Mouse (Mus musculus) lung, postnatal 0 days (tissue): ENCODE data around the gene Abhd6. TPM values are rescaled to one million over a fixed set of nuclear protein-coding genes. Genes with fewer than 3 reads are reported as not detected.

ENCODE experiments used
- ATAC-seq: fragments of 200-750 bp; cut with Nextera tagmentation; 2 replicates; pipeline ENCODE4 v1.8.0; 2017; ENCODE audit warnings: moderate library complexity
- DNase-seq: peaks from one replicate; pipeline ENCODE4 v3.0.0-alpha.2; 2016; ENCODE audit warnings: low spot score
- H3K27ac ChIP-seq: fragments of 300-500 bp; sonication (generic); 2 replicates; pipeline ENCODE4 v1.5.1; 2014; ENCODE audit warnings: antibody characterized with exemption, mild to moderate bottlenecking, low read length, mixed read lengths
- H3K27me3 ChIP-seq: fragments of 300-500 bp; sonication (generic); replicated peaks from 2 replicates; pipeline ENCODE4 v1.6.1; 2014; ENCODE audit warnings: low read length, mixed read lengths; ENCODE audit not compliant: insufficient read depth
- H3K36me3 ChIP-seq: fragments of 300-500 bp; sonication (generic); 2 replicates; pipeline ENCODE4 v1.6.1; 2014; ENCODE audit warnings: low read length, mixed read lengths; ENCODE audit not compliant: insufficient read depth
- H3K4me1 ChIP-seq: fragments of 300-500 bp; sonication (generic); 2 replicates; pipeline ENCODE4 v1.6.1; 2014; ENCODE audit warnings: antibody characterized with exemption, low read depth, low read length, mixed read lengths; ENCODE audit not compliant: insufficient read depth
- H3K4me2 ChIP-seq: fragments of 300-500 bp; sonication (generic); replicated peaks from 2 replicates; pipeline ENCODE4 v1.6.1; 2014; ENCODE audit warnings: low read depth, mild to moderate bottlenecking, low read length, moderate library complexity, mixed read lengths
- H3K4me3 ChIP-seq: fragments of 300-500 bp; sonication (generic); 2 replicates; pipeline ENCODE4 v1.5.1; 2014; ENCODE audit warnings: low read depth, low read length
- H3K9ac ChIP-seq: fragments of 300-500 bp; sonication (generic); replicated peaks from 2 replicates; pipeline ENCODE4 v1.6.1; 2014; ENCODE audit warnings: low read depth, mild to moderate bottlenecking
- H3K9me3 ChIP-seq: fragments of 300-500 bp; sonication (generic); 2 replicates; pipeline ENCODE4 v1.6.1; 2016; ENCODE audit warnings: low read length, mixed read lengths
- CTCF ChIP-seq: IDR thresholded peaks from 2 replicates; pipeline ENCODE4 v1.5.1; 2016; ENCODE audit warnings: antibody characterized with exemption, mild to moderate bottlenecking
- EP300 ChIP-seq: IDR thresholded peaks from 2 replicates; pipeline ENCODE4 v1.6.1; 2016; ENCODE audit warnings: antibody characterized with exemption, mild to moderate bottlenecking, control low read depth
- WGBS: fragments of 180-500 bp; shearing (Covaris S2); extraction: QIAGEN DNeasy Blood & Tissue Kit; methylation state at CpG from one replicate; pipeline ENCODE4 v1.1.7; 2014; 5-methylcytosine and 5-hydroxymethylcytosine counted together
- polyA plus RNA-seq: library from polyadenylated mRNA; unstranded; fragments of >200 nt; fragmentation: Nextera tagmentation; extraction: Ambion mirVana; gene quantifications from 2 replicates; pipeline ENCODE4 v1.2.1, GENCODE M21; 2015

Gene Abhd6
- polyA plus RNA-seq, 1 experiment from 2014 or later = 11.9 TPM

GRCm38 (mm10) chr14:7962626-7963025 is 40.1 kb upstream of the Abhd6 start:
- DNase-seq = no peak
- no peak overlapping the region for H3K4me3 ChIP-seq
- H3K4me1 ChIP-seq = no peaks in the 10 kb centered on the region
- H3K27ac ChIP-seq = no peak overlapping the region
- WGBS = 78% methylated on average over 2 of the region's 2 CpGs
- no peaks in the 10 kb centered on the region for H3K27me3 ChIP-seq
- ATAC-seq = no peak
- TF ChIP-seq EP300 (no peak), CTCF (no peak)
- H3K36me3 ChIP-seq = no peaks in the 10 kb centered on the region
- no peak overlapping the region for H3K4me2 ChIP-seq
- H3K9me3 ChIP-seq = no peaks in the 10 kb centered on the region
- H3K9ac ChIP-seq = no peak overlapping the region

- ATAC-seq (no peak), DNase-seq (no peak)
- TF ChIP-seq EP300 (no peak), CTCF (no peak)
- no peak overlapping the region for H3K9ac ChIP-seq
- H3K4me2 ChIP-seq = no peak overlapping the region
- 38% methylated on average over 7 of the region's 7 CpGs for WGBS
- no peaks in the 10 kb centered on the region for H3K9me3 ChIP-seq
- H3K27ac ChIP-seq = no peak overlapping the region
- no peak overlapping the region for H3K4me3 ChIP-seq
- no peaks in the 10 kb centered on the region for H3K36me3 ChIP-seq
- no peaks in the 10 kb centered on the region for H3K27me3 ChIP-seq
- no peaks in the 10 kb centered on the region for H3K4me1 ChIP-seq
Observed at GRCm38 (mm10) chr14:7963160-7963559, 39.5 kb upstream of the Abhd6 start.

- no peaks in the 10 kb centered on the region for H3K27me3 ChIP-seq
- no peak overlapping the region for H3K4me3 ChIP-seq
- H3K36me3 ChIP-seq = no peaks in the 10 kb centered on the region
- no peaks in the 10 kb centered on the region for H3K9me3 ChIP-seq
- no peak overlapping the region for H3K4me2 ChIP-seq
- 53% methylated on average over 11 of the region's 11 CpGs for whole genome bisulfite sequencing
- peak; percentile 90 for TF ChIP-seq CTCF
- TF ChIP-seq EP300 = no peak
- no peak overlapping the region for H3K9ac ChIP-seq
- no peaks in the 10 kb centered on the region for H3K4me1 ChIP-seq
- DNase-seq (peak; percentile 86), ATAC-seq (peak; percentile 57)
- no peak overlapping the region for H3K27ac ChIP-seq
Observed at GRCm38 (mm10) chr14:7964219-7964889, 38.3 kb upstream of the Abhd6 start.

- H3K27me3 ChIP-seq = no peaks in the 10 kb centered on the region
- H3K36me3 ChIP-seq = no peaks in the 10 kb centered on the region
- ATAC-seq (peak; percentile 62), DNase-seq (peak; percentile 55)
- WGBS = 43% methylated on average over 10 of the region's 10 CpGs
- TF ChIP-seq CTCF = no peak
- TF ChIP-seq EP300 = no peak
- H3K9ac ChIP-seq = no peak overlapping the region
- no peak overlapping the region for H3K4me2 ChIP-seq
- no peaks in the 10 kb centered on the region for H3K4me1 ChIP-seq
- H3K27ac ChIP-seq = no peak overlapping the region
- H3K4me3 ChIP-seq = no peak overlapping the region
- H3K9me3 ChIP-seq = no peaks in the 10 kb centered on the region
Observed at GRCm38 (mm10) chr14:7971889-7972493, 30.7 kb upstream of the Abhd6 start.

- no peak for ATAC-seq
- no peak overlapping the region for H3K4me2 ChIP-seq
- no peaks in the 10 kb centered on the region for H3K4me1 ChIP-seq
- no peaks in the 10 kb centered on the region for H3K27me3 ChIP-seq
- H3K4me3 ChIP-seq = no peak overlapping the region
- 94% methylated on average over 1 of the region's 1 CpGs for WGBS
- TF ChIP-seq CTCF (no peak), EP300 (no peak)
- H3K36me3 ChIP-seq = no peaks in the 10 kb centered on the region
- no peak for DNase-seq
- no peak overlapping the region for H3K27ac ChIP-seq
- H3K9me3 ChIP-seq = no peaks in the 10 kb centered on the region
- H3K9ac ChIP-seq = no peak overlapping the region
Observed at GRCm38 (mm10) chr14:7974643-7975042, 28.1 kb upstream of the Abhd6 start.

GRCm38 (mm10) chr14:7975177-7975576 is 27.5 kb upstream of the Abhd6 start:
- TF ChIP-seq CTCF (no peak), EP300 (no peak)
- Histone ChIP-seq H3K4me3 (no peak overlapping the region), H3K27ac (no peak overlapping the region), H3K9me3 (no peaks in the 10 kb centered on the region), H3K36me3 (no peaks in the 10 kb centered on the region), H3K4me1 (no peaks in the 10 kb centered on the region), H3K27me3 (no peaks in the 10 kb centered on the region), H3K9ac (no peak overlapping the region), H3K4me2 (no peak overlapping the region)
- no peak for DNase-seq
- 80% methylated on average over 6 of the region's 6 CpGs for WGBS
- ATAC-seq = no peak

GRCm38 (mm10) chr14:7977471-7977870 is 25.2 kb upstream of the Abhd6 start:
- no peak overlapping the region for H3K9ac ChIP-seq
- WGBS = 95% methylated on average over 1 of the region's 1 CpGs
- no peak overlapping the region for H3K27ac ChIP-seq
- ATAC-seq = no peak
- H3K9me3 ChIP-seq = no peaks in the 10 kb centered on the region
- no peaks in the 10 kb centered on the region for H3K4me1 ChIP-seq
- no peak for TF ChIP-seq EP300
- no peak for TF ChIP-seq CTCF
- H3K4me2 ChIP-seq = no peak overlapping the region
- DNase-seq = no peak
- no peak overlapping the region for H3K4me3 ChIP-seq
- H3K27me3 ChIP-seq = no peaks in the 10 kb centered on the region
- H3K36me3 ChIP-seq = no peaks in the 10 kb centered on the region
